Mouse (Mus musculus) megakaryocyte, embryonic 14.5 days (primary cell): Measurements from ENCODE around the gene Dytn.

Experiments used
- FLI1 ChIP-seq: IDR thresholded peaks from 2 replicates; pipeline ENCODE4 v1.6.1; 2012; ENCODE audit warnings: low read length, inconsistent platforms, mixed read lengths
- GATA1 ChIP-seq: IDR thresholded peaks from 3 replicates; pipeline ENCODE4 v1.6.1; 2012; ENCODE audit warnings: mixed read lengths, low read length, inconsistent platforms, borderline replicate concordance

- TF ChIP-seq GATA1 (no peak), FLI1 (no peak)
Measured at GRCm38 (mm10) chr1:63586869-63587268, 99.9 kb downstream of the Dytn start.
